Mouse (Mus musculus): ENCODE results near the gene Sgip1. TPM values are rescaled to one million over a fixed set of nuclear protein-coding genes. Genes with fewer than 3 reads are reported as not detected.

The Sgip1 gene
- polyA plus RNA-seq, 1 experiment from 2014 or later, result 8.6 TPM

GRCm38 (mm10) chr4:102978440-102978839 lies 237.3 kb downstream of the Sgip1 start, which contains the start of gene Tctex1d1:
Tctex1d1 (plus strand) TSS chr4:102978606.
- Histone ChIP-seq H3K27ac (ENCODE audit: low read length) (no peak within 1 kb of the TSS), H3K9ac (replicated peaks; ENCODE audit: low read length) (peak within 1 kb of the TSS; percentile 5; the same call in 1 of the 2 replicates), H3K36me3 (ENCODE audit: insufficient read depth, low read length) (no peaks in the 10 kb centered on the region), H3K4me3 (ENCODE audit: low read length) (peak within 1 kb of the TSS; percentile 34), H3K9me3 (ENCODE audit: low read length) (no peaks in the 10 kb centered on the region), H3K4me1 (ENCODE audit: insufficient read depth, low read length) (peaks cover 12% of the 10 kb centered on the region; the same call in 1 of the 2 replicates), H3K4me2 (replicated peaks; ENCODE audit: low read depth, low read length) (peak within 1 kb of the TSS; percentile 58), H3K27me3 (ENCODE audit: insufficient read depth, low read length) (peaks cover 6% of the 10 kb centered on the region; the same call in 1 of the 2 replicates)
- whole genome bisulfite sequencing, result 2% methylated on average over 13 of the region's 13 CpGs
- ATAC-seq (ENCODE audit: low FRiP score, low TSS enrichment), result peak; percentile 76

GRCm38 (mm10) chr4:102979385-102979784 lies 238.3 kb downstream of the Sgip1 start:
- peaks cover 6% of the 10 kb centered on the region; the same call in 1 of the 2 replicates for H3K27me3 ChIP-seq (ENCODE audit: insufficient read depth, low read length)
- H3K4me2 ChIP-seq (replicated peaks; ENCODE audit: low read depth, low read length), result peak overlapping the region; percentile 58
- H3K4me3 ChIP-seq (ENCODE audit: low read length), result no peak overlapping the region; the same call in 1 of the 2 replicates
- H3K27ac ChIP-seq (ENCODE audit: low read length), result no peak overlapping the region
- H3K36me3 ChIP-seq (ENCODE audit: insufficient read depth, low read length), result no peaks in the 10 kb centered on the region
- ATAC-seq (ENCODE audit: low FRiP score, low TSS enrichment), result no peak
- H3K9me3 ChIP-seq (ENCODE audit: low read length), result no peaks in the 10 kb centered on the region
- 47% methylated on average over 5 of the region's 5 CpGs for WGBS
- H3K9ac ChIP-seq (replicated peaks; ENCODE audit: low read length), result no peak overlapping the region
- peaks cover 12% of the 10 kb centered on the region; the same call in 1 of the 2 replicates for H3K4me1 ChIP-seq (ENCODE audit: insufficient read depth, low read length)

- Histone ChIP-seq H3K9ac (replicated peaks; ENCODE audit: low read length) (no peak overlapping the region), H3K9me3 (ENCODE audit: low read length) (no peaks in the 10 kb centered on the region), H3K4me2 (replicated peaks; ENCODE audit: low read depth, low read length) (no peak overlapping the region), H3K27me3 (ENCODE audit: insufficient read depth, low read length) (peaks cover 6% of the 10 kb centered on the region; the same call in 1 of the 2 replicates), H3K4me1 (ENCODE audit: insufficient read depth, low read length) (peaks cover 12% of the 10 kb centered on the region; the same call in 1 of the 2 replicates), H3K36me3 (ENCODE audit: insufficient read depth, low read length) (no peaks in the 10 kb centered on the region), H3K27ac (ENCODE audit: low read length) (no peak overlapping the region), H3K4me3 (ENCODE audit: low read length) (no peak overlapping the region)
- ATAC-seq (ENCODE audit: low FRiP score, low TSS enrichment), result no peak
- 78% methylated on average over 8 of the region's 8 CpGs for WGBS
These were observed 240.6 kb downstream of the Sgip1 start for GRCm38 (mm10) chr4:102981709-102982108.

GRCm38 (mm10) chr4:102986173-102986572 lies 245.1 kb downstream of the Sgip1 start:
- WGBS, result 78% methylated on average over 7 of the region's 7 CpGs
- Histone ChIP-seq H3K4me1 (ENCODE audit: insufficient read depth, low read length) (no peaks in the 10 kb centered on the region), H3K9me3 (ENCODE audit: low read length) (no peaks in the 10 kb centered on the region), H3K36me3 (ENCODE audit: insufficient read depth, low read length) (no peaks in the 10 kb centered on the region), H3K9ac (replicated peaks; ENCODE audit: low read length) (no peak overlapping the region), H3K27ac (ENCODE audit: low read length) (no peak overlapping the region), H3K4me2 (replicated peaks; ENCODE audit: low read depth, low read length) (no peak overlapping the region), H3K4me3 (ENCODE audit: low read length) (no peak overlapping the region), H3K27me3 (ENCODE audit: insufficient read depth, low read length) (no peaks in the 10 kb centered on the region)
- no peak for ATAC-seq (ENCODE audit: low FRiP score, low TSS enrichment)

GRCm38 (mm10) chr4:102986917-102987316 lies 245.8 kb downstream of the Sgip1 start:
- ATAC-seq (ENCODE audit: low FRiP score, low TSS enrichment), result peak; percentile 63; the same call in 1 of the 2 replicates
- H3K4me2 ChIP-seq (replicated peaks; ENCODE audit: low read depth, low read length), result no peak overlapping the region
- H3K9ac ChIP-seq (replicated peaks; ENCODE audit: low read length), result no peak overlapping the region
- no peaks in the 10 kb centered on the region for H3K4me1 ChIP-seq (ENCODE audit: insufficient read depth, low read length)
- 0% methylated on average over 2 of the region's 2 CpGs for WGBS
- no peaks in the 10 kb centered on the region for H3K36me3 ChIP-seq (ENCODE audit: insufficient read depth, low read length)
- no peaks in the 10 kb centered on the region for H3K27me3 ChIP-seq (ENCODE audit: insufficient read depth, low read length)
- H3K9me3 ChIP-seq (ENCODE audit: low read length), result no peaks in the 10 kb centered on the region
- no peak overlapping the region for H3K27ac ChIP-seq (ENCODE audit: low read length)
- H3K4me3 ChIP-seq (ENCODE audit: low read length), result no peak overlapping the region

GRCm38 (mm10) chr4:102987325-102987724 lies 246.2 kb downstream of the Sgip1 start:
- Histone ChIP-seq H3K9me3 (ENCODE audit: low read length) (no peaks in the 10 kb centered on the region), H3K36me3 (ENCODE audit: insufficient read depth, low read length) (no peaks in the 10 kb centered on the region), H3K4me2 (replicated peaks; ENCODE audit: low read depth, low read length) (no peak overlapping the region), H3K4me1 (ENCODE audit: insufficient read depth, low read length) (no peaks in the 10 kb centered on the region), H3K27me3 (ENCODE audit: insufficient read depth, low read length) (no peaks in the 10 kb centered on the region), H3K4me3 (ENCODE audit: low read length) (no peak overlapping the region), H3K9ac (replicated peaks; ENCODE audit: low read length) (no peak overlapping the region), H3K27ac (ENCODE audit: low read length) (no peak overlapping the region)
- 69% methylated on average over 4 of the region's 4 CpGs for WGBS
- no peak for ATAC-seq (ENCODE audit: low FRiP score, low TSS enrichment)

GRCm38 (mm10) chr4:102987756-102988155 lies 246.7 kb downstream of the Sgip1 start:
- H3K4me1 ChIP-seq (ENCODE audit: insufficient read depth, low read length), result no peaks in the 10 kb centered on the region
- no peak overlapping the region for H3K4me2 ChIP-seq (replicated peaks; ENCODE audit: low read depth, low read length)
- H3K27me3 ChIP-seq (ENCODE audit: insufficient read depth, low read length), result no peaks in the 10 kb centered on the region
- H3K36me3 ChIP-seq (ENCODE audit: insufficient read depth, low read length), result no peaks in the 10 kb centered on the region
- H3K9ac ChIP-seq (replicated peaks; ENCODE audit: low read length), result no peak overlapping the region
- H3K4me3 ChIP-seq (ENCODE audit: low read length), result no peak overlapping the region
- no peak for ATAC-seq (ENCODE audit: low FRiP score, low TSS enrichment)
- H3K9me3 ChIP-seq (ENCODE audit: low read length), result no peaks in the 10 kb centered on the region
- WGBS, result 86% methylated on average over 2 of the region's 2 CpGs
- no peak overlapping the region for H3K27ac ChIP-seq (ENCODE audit: low read length)

- ATAC-seq (ENCODE audit: low FRiP score, low TSS enrichment), result no peak
- Histone ChIP-seq H3K9ac (replicated peaks; ENCODE audit: low read length) (no peak overlapping the region), H3K27me3 (ENCODE audit: insufficient read depth, low read length) (no peaks in the 10 kb centered on the region), H3K4me1 (ENCODE audit: insufficient read depth, low read length) (no peaks in the 10 kb centered on the region), H3K36me3 (ENCODE audit: insufficient read depth, low read length) (no peaks in the 10 kb centered on the region), H3K9me3 (ENCODE audit: low read length) (no peaks in the 10 kb centered on the region), H3K4me3 (ENCODE audit: low read length) (no peak overlapping the region), H3K27ac (ENCODE audit: low read length) (no peak overlapping the region), H3K4me2 (replicated peaks; ENCODE audit: low read depth, low read length) (no peak overlapping the region)
- WGBS, result 75% methylated on average over 6 of the region's 6 CpGs
These were observed 247.4 kb downstream of the Sgip1 start for GRCm38 (mm10) chr4:102988526-102988925.

GRCm38 (mm10) chr4:102989391-102989790 lies 248.3 kb downstream of the Sgip1 start:
- no peak overlapping the region for H3K4me2 ChIP-seq (replicated peaks; ENCODE audit: low read depth, low read length)
- no peak overlapping the region for H3K4me3 ChIP-seq (ENCODE audit: low read length)
- WGBS, result 73% methylated on average over 5 of the region's 5 CpGs
- no peak overlapping the region for H3K9ac ChIP-seq (replicated peaks; ENCODE audit: low read length)
- no peaks in the 10 kb centered on the region for H3K4me1 ChIP-seq (ENCODE audit: insufficient read depth, low read length)
- no peaks in the 10 kb centered on the region for H3K27me3 ChIP-seq (ENCODE audit: insufficient read depth, low read length)
- no peak for ATAC-seq (ENCODE audit: low FRiP score, low TSS enrichment)
- no peaks in the 10 kb centered on the region for H3K36me3 ChIP-seq (ENCODE audit: insufficient read depth, low read length)
- no peaks in the 10 kb centered on the region for H3K9me3 ChIP-seq (ENCODE audit: low read length)
- no peak overlapping the region for H3K27ac ChIP-seq (ENCODE audit: low read length)

- Histone ChIP-seq H3K9ac (replicated peaks; ENCODE audit: low read length) (no peak overlapping the region), H3K9me3 (ENCODE audit: low read length) (no peaks in the 10 kb centered on the region), H3K36me3 (ENCODE audit: insufficient read depth, low read length) (no peaks in the 10 kb centered on the region), H3K27ac (ENCODE audit: low read length) (no peak overlapping the region), H3K27me3 (ENCODE audit: insufficient read depth, low read length) (no peaks in the 10 kb centered on the region), H3K4me1 (ENCODE audit: insufficient read depth, low read length) (no peaks in the 10 kb centered on the region), H3K4me2 (replicated peaks; ENCODE audit: low read depth, low read length) (no peak overlapping the region), H3K4me3 (ENCODE audit: low read length) (no peak overlapping the region)
- no peak for ATAC-seq (ENCODE audit: low FRiP score, low TSS enrichment)
- WGBS, result 87% methylated on average over 4 of the region's 4 CpGs
These were observed 248.9 kb downstream of the Sgip1 start for GRCm38 (mm10) chr4:102990016-102990415.
